Mouse (Mus musculus): ENCODE measurements around the gene Imp4. TPM values are rescaled to one million over a fixed set of nuclear protein-coding genes. Genes with fewer than 3 reads are reported as not detected.

The Imp4 gene
- total RNA-seq (2023): 10 to 100 TPM; 33.8 to 36.4 TPM

DNA sequence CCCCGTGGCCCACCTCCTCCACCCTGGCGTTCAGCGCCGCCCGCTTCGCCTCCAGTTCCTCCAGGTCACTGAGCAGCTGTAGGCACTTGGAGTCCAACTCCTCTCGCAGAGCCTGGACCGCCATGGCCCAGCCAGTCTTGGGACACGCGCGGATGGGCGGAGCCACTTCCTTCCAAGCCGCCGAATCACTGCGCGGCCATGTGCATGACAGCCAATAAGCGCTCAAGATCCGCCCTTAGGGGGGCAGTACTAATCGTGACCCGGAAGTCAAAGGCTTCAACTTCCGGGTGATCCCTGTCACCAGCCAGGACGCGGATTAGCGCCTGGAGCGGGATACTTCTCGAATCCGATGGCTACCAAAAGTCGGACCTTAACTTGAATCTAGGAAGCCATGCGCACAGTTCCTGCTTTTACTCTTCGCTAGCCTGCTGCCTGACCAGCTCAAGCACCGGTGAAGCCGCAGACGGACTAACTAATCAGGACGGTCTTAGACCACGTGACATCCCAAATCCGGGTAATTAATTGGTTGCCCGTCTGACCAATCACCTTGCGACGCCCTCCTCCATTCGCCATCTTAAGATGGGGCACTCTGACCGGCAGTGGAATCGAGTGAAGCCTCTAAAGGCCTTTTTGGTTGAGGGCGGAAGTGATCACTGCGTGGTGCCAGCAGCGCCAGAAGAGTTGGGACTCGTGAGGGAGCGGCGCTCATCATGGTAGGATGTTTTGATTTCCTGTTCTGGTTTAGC, at the start of gene Imp4, which contains the start of gene Ccdc115:
TSS of gene Imp4 (plus strand) at position 637 of the 746 bp plus-strand sequence.
TSS of gene Ccdc115 (minus strand) at position 458 of the 746 bp plus-strand sequence.

DNA sequence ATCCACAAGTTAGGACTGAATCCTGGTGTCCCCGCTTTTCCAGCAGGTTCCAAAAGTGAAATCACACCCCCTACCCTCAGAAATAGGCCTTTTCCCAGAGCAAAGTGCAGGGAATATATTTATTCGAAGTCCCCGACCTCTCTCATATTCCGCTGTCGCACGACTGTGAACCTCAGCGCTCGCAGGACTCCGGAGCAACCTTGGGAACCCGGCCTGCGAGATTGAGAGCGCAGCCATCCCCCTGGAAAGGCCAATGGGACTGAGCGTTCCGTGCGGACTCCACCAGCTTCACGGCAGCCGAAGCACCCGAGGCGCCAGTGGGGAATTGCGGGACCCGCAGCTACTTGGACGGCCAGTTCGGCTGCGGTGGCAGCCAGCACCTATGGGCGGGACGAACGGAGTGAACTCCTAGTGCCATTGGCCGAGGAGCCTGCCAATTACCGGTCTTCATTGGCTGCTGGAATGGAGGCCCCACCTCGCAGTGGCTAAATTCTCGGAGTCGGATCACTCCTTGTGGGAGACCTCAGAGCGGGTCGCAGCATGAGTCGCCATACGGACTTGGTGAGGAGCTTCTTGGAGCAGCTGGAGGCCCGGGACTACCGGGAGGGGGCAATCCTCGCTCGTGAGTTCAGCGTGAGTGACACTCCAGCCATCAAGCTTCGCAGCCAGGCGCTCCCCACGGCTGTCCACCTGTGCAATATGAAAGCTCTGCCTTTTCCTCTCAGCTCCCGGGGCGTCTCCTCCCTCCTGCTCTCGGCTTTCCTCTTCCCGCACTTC, 19.8 kb downstream of the Imp4 start, which contains the start of gene Ptpn18:
TSS of gene Ptpn18 (plus strand) at position 479 of the 777 bp plus-strand sequence.

Other genes starting within 250 kb of the Imp4 start
- 10 to 100 TPM; 17.8 to 20.7 TPM for gene Ccdc115, start 179 bp upstream of the Imp4 start, total RNA-seq (2023)
- gene Ptpn18, start 19.9 kb downstream of the Imp4 start, total RNA-seq (2023): 10 to 100 TPM; 95.1 to 96.9 TPM
- under 1 TPM in 1 of 2 experiments, not detected in 1; 0.46 TPM for gene Prss39, start 58.6 kb downstream of the Imp4 start, total RNA-seq (2023)
- not detected for gene Cfc1, start 95.8 kb downstream of the Imp4 start, total RNA-seq (2023)
- not detected for gene Prss40, start 121.1 kb downstream of the Imp4 start, total RNA-seq (2023)
- not detected for gene Amer3, start 139.8 kb downstream of the Imp4 start, total RNA-seq (2023)